Mouse (Mus musculus): Measurements from ENCODE around the gene Apbb2.

- TF ChIP-seq CTCF (conservative IDR thresholded peaks at IDR 0.05; ENCODE audit: low read length): no peak
- TF ChIP-seq POU5F1 (IDR thresholded peaks at IDR 0.05; ENCODE audit: borderline replicate concordance, low read length): no peak
- no peak for TF ChIP-seq NANOG (IDR thresholded peaks at IDR 0.05; ENCODE audit: borderline replicate concordance, low read length)
Measured at GRCm38 (mm10) chr5:66550292-66550691, 68.3 kb downstream of the Apbb2 start.
